Mouse (Mus musculus) kidney, postnatal 14 days (tissue): Measurements from ENCODE around the gene Trim8.
A peak's percentile ranks its signal among the peaks of the same experiment; 100 is the strongest.

ENCODE experiments used
- DNase-seq: peaks from one replicate; pipeline ENCODE4 v3.0.0; 2022; ENCODE audit warnings: mixed read lengths

The Trim8 gene

GRCm38 (mm10) chr19:46505646-46506371, 4.3 kb downstream of the Trim8 start:
- no peak for DNase-seq

- no peak for DNase-seq
These were observed 4.8 kb downstream of the Trim8 start for GRCm38 (mm10) chr19:46506372-46506717.

GRCm38 (mm10) chr19:46507181-46507581, 5.7 kb downstream of the Trim8 start:
- DNase-seq: no peak

- DNase-seq: peak; percentile 90
These were observed 6.3 kb downstream of the Trim8 start for GRCm38 (mm10) chr19:46507806-46508205.

GRCm38 (mm10) chr19:46508738-46509137, 7.2 kb downstream of the Trim8 start:
- DNase-seq: no peak

DNA sequence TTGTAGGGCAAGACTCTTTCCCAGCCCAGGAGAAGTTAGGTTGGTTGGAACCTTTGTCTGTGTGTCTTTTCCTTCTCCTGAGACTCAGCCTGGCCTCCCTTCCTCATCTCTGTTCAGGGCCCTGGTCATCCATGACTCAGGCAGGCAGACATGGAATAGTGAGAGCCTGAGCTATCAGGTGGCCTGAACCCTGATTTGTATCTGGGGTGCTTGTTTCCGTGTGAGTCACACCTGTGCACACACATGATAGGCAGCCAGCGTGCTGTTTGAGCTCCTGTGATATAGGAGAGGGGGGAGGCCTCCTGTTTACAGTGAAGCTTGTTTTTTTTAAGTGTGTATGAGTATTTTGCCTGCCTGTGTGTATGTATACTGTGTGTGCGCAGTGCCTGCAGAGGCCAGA, 7.7 kb downstream of the Trim8 start:
- no peak for DNase-seq

GRCm38 (mm10) chr19:46509736-46510135, 8.2 kb downstream of the Trim8 start:
- no peak for DNase-seq

- no peak for DNase-seq
These were observed 8.9 kb downstream of the Trim8 start for GRCm38 (mm10) chr19:46510401-46510800.

DNA sequence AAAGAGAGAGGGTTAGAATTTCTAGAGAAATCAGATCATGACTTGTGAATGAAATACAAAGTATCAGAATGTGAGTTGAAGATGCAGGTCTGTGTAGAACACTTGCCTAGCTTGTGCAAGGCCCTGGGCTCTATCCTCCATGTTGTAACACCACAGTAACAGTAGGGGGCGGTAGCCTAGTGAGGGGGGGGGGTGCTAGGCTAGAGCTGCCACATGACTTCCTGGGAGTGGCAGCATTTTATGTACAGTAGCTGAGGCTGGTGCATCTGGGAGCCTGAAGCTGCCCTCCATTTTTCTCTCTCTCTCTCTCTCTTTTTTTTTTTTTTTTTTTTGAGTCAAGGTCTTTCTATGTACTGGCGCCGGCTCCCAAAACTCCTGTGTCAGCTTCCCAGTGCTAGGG, 9.3 kb downstream of the Trim8 start:
- DNase-seq: no peak

DNA sequence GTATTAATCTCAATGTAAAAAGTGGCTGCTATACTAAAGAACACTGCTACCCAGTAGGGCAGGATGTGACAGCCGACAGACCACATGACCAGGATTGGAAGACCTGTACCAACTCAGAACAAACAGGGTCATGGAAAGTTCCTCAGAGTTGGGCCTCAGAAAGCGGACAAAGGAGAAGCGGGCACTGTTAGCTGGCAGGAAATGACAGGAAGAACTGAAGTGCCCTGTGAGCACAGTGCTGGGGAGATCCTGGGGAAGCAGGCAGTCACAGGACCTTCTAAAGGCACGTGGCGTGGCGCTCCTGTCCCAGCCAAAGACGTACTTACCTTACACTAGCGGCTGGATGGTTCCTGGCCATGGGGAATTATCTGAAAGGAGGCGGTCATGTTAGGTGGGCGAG, 9.8 kb downstream of the Trim8 start:
- DNase-seq: peak; percentile 69

GRCm38 (mm10) chr19:46514387-46514786, 12.9 kb downstream of the Trim8 start:
- DNase-seq: no peak

DNA sequence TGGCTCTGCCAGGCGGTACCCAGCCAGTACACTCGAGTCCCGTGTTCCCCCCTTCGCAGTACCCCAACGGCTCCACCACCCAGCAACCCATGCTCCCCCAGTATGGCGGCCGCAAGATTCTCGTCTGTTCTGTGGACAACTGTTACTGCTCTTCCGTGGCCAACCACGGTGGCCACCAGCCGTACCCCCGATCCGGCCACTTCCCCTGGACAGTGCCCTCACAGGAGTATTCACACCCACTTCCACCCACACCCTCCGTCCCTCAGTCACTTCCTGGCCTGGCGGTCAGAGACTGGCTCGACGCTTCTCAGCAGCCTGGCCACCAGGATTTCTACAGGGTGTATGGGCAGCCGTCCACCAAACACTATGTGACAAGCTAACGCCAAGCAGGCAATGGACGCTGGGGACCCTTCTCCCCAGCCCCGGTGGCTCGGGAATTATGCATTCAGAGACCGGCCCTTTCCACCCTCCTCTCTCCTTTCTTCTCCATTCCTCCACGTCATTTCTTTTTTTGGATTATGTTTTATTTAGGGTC, 13.9 kb downstream of the Trim8 start:
- no peak for DNase-seq

DNA sequence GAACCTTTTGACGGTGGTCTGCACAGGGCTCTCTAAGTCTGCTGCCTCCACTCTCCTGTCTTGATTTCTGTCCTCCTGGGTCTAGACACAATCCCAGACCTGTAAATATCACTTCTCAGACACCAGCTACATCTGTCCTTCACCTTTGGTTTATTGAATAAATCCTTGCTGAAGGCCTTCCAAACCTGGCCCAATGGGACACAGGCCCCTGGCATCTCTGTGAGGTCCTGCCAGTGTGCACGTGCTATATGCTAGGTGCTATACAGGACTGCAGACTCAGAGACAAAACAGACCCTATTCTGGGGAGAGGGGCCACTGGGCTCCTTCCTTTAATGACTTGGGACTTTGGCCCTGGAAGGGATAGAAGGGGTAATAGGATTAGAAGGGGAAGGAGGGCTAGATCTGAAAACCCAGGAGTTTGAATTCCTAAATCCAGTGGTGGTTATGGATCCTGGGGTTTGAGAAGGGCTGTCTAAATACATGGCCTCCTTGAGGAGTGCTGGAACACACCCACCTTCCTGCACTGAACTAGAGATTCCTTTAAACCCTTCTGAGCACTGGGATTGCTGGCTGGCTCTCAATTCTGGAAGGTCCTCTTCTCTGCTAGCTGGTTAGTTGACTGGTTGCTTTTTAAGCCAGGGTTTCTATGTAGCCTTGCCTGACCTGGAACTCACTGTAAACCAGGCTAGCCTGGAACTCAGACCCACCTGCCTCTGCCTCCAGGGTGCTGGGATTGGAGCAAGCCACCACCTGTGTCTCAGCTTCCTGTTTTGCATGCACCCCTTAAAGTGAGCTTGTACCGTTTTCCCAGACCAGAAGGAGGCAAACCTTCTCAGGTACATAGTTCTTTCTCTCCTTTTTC, 15.4 kb downstream of the Trim8 start:
- peak; percentile 15 for DNase-seq

DNA sequence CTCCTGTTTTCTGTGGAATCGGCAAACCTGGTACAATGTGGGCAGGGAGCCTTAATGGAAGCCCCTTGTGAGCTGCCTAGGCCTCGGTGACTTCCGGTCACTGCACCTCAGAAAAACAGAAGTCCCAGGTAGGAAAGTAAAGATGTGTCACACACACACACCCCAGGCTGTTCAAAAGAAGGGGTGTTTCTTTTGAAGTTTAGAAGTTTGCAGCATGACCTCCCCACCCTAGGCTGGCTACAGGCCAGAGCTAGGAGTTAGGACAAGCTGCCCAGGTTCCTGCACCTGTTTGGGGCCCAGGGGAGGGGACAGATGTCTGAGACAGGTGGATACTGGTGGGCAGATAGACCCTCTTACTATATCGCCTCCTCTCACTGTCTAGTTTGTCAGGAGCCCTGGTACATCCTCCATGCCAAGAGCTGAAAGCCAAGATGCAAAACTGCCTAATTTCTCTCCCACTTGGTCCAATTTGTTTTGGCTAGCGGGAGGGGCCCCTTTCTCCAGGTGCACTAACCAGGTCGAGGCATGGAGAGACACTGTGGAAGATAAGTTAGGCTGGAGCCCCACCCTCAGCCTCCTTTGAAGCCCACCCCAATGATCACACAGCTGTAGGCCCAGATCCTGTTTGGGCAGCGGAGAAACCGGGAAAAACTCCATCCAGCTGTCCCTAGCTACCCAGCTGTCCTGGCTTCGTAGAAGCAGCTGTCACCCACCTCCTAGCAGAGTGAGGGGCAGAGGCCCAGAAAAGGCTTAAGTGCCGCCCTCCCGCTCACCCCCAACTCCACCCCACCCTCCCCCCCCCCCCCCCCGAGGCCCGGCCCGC, 16.2 kb downstream of the Trim8 start:
- peak; percentile 39 for DNase-seq

- DNase-seq: peak; percentile 75
These were observed 16.9 kb downstream of the Trim8 start for GRCm38 (mm10) chr19:46518352-46518787.

GRCm38 (mm10) chr19:46518828-46519621, 17.5 kb downstream of the Trim8 start:
- DNase-seq: peak; percentile 41

DNA sequence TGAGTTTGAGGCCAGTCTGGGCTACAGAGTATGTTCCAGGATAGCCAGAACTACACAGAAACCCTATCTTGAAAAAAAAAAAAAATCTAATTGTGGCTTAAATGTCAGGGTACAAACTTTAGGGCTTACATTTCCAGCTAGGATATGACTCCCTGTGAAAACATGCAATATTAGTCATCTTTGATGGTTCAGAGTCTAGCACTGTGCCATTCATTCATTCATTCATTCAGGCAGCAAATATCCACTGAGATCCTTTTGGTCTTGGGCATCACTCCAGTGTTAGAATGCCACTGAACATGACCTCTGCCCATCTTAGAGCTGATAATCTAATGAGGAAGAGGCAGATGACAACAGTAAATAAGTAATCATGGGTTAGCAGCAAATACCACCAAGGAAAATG, 20.2 kb downstream of the Trim8 start:
- DNase-seq: no peak

- DNase-seq: peak; percentile 37
These were observed 21.0 kb downstream of the Trim8 start for GRCm38 (mm10) chr19:46522433-46523044.

GRCm38 (mm10) chr19:46523131-46523479, 21.6 kb downstream of the Trim8 start:
- DNase-seq: no peak

DNA sequence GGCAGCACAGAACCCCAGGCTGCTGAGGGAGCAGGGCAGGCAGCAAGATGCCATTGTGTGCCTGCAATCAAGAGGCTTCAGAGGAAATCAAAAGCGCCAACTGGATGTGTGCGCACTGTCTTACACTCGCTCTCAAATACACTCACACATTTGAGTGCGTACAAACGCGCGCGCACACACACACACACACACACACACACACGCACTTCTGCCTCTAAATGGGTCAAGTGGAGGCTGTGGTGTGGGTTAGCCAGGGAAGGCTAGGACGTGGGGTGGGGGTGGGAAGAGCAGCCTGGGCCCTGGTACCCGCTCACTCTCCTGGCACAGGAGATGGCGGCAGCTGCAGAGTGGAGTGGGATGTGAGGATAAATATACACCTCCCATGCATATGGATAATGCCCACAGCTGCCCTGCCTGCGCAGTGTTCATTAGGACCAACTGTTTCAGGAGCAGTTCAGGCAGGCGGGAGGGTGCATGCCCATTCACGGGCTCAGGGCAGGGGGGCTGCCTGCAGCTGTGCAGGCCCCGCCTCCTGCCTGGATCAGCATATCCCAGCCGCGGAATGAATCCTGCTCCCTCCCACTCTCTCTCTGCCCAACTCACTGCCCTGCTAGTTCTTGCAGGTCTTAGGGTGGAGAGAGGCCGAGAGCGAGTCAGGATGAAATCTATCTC, 22.1 kb downstream of the Trim8 start:
- DNase-seq: peak; percentile 88

GRCm38 (mm10) chr19:46524152-46524544, 22.6 kb downstream of the Trim8 start:
- DNase-seq: no peak
